Mouse (Mus musculus): ENCODE measurements at regions not wholly inside any gene's neighbourhood (a gene's known extent, or its start where the extent isn't known, plus 50 kb on each side); places are given as distances from the start of the nearest gene placed in this dataset.
A peak's percentile ranks its signal among the peaks of the same experiment; 100 is the strongest.

DNA sequence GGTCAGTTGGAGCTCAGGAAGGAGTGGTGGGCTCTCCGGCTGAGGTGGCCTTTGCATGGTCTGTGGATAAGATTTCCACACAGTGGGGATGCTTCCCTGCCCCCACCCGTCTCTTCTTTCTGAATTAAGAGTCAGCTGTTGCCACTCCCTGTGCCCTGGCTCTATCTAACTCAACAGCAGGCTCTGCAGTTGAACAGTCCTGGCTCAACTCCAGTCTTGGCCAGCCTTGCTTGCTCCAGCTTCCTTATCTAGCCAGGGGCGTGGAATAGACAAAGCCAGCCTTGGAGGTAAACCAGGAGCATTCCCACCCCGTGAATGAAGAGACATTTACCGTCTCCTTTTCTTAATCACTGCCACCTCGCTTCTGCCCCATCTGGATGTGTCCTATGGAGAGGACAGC, 89.7 kb downstream of the Mn1 start:
- no peak overlapping the region for H3K9ac ChIP-seq
- H3K27ac ChIP-seq: peak overlapping the region; percentile 61
- H3K4me1 ChIP-seq (replicated peaks): peaks cover 51% of the 10 kb centered on the region
- H3K9me3 ChIP-seq (replicated peaks): no peaks in the 10 kb centered on the region
- 19% methylated on average over 6 of the region's 6 CpGs for WGBS
- H3K36me3 ChIP-seq: no peaks in the 10 kb centered on the region
- peak; percentile 79 for ATAC-seq (replicated peaks; ENCODE audit: insufficient number of reproducible peaks, insufficient read depth, low FRiP score, low read depth)
- peaks cover 18% of the 10 kb centered on the region; the same call in 1 of the 2 replicates for H3K27me3 ChIP-seq
- H3K4me3 ChIP-seq: no peak overlapping the region
- H3K4me2 ChIP-seq: peak overlapping the region; percentile 14

DNA sequence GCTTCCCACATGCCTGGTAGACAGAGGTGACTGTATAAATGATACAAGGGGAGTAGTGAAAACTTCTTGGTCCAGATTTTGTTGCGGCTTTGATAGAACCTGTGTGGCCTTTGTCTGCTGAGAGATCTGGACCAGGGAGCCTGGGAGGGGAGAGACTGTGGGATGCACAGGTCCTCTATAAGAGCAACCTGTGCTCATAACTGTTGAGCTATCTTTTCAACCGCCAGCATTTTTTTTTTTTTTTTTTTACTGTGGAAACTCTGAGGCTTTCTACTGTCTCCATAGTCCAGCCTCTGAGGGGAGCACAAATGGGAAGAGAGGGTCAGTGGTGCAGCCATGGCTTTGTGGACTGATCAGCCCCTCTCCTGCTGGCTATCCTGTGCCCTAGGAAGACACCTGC, 90.2 kb downstream of the Mn1 start:
- no peak overlapping the region for H3K9ac ChIP-seq
- no peaks in the 10 kb centered on the region for H3K36me3 ChIP-seq
- H3K27me3 ChIP-seq: peaks cover 13% of the 10 kb centered on the region; the same call in 1 of the 2 replicates
- ATAC-seq (replicated peaks; ENCODE audit: insufficient number of reproducible peaks, insufficient read depth, low FRiP score, low read depth): no peak
- H3K4me2 ChIP-seq: no peak overlapping the region
- H3K27ac ChIP-seq: peak overlapping the region; percentile 61
- no peak overlapping the region for H3K4me3 ChIP-seq
- peaks cover 53% of the 10 kb centered on the region for H3K4me1 ChIP-seq (replicated peaks)
- 77% methylated on average over 2 of the region's 2 CpGs for WGBS
- H3K9me3 ChIP-seq (replicated peaks): no peaks in the 10 kb centered on the region

DNA sequence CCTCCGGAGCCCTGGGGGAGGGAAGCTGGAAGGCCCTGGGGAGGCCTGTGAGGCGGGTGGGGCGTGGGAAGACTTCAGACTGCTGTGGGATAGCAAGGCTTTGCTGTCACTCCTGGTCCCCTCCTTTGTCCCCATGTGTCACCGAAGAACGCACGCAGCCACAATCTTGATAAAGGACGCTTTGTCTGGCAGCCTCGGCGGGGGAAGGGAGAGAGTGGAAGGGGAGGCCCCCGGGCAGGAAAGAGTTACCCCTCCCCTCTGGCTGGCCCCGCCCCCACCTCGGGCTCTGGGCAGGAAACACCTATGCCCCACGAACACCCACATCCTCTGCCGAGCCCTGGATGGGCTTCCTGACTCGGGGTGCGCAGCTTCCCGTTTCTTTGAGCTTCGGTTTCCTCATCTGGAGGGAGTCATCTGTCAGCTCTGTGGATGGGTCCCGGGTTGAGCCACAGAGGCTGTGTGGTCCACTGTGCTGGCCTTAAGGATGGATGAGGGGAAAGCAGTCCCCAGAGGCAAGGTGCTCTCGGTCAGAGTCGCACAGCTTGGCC, 91.9 kb downstream of the Mn1 start:
- peak overlapping the region; percentile 71 for H3K27ac ChIP-seq
- ATAC-seq (replicated peaks; ENCODE audit: insufficient number of reproducible peaks, insufficient read depth, low FRiP score, low read depth): peak; percentile 53
- H3K4me2 ChIP-seq: peak overlapping the region; percentile 53
- WGBS: 2% methylated on average over 21 of the region's 21 CpGs
- H3K27me3 ChIP-seq: peaks cover 11% of the 10 kb centered on the region; the same call in 1 of the 2 replicates
- peaks cover 64% of the 10 kb centered on the region for H3K4me1 ChIP-seq (replicated peaks)
- no peaks in the 10 kb centered on the region for H3K36me3 ChIP-seq
- H3K9me3 ChIP-seq (replicated peaks): no peaks in the 10 kb centered on the region
- peak overlapping the region; percentile 5; the same call in 1 of the 2 replicates for H3K9ac ChIP-seq
- peak overlapping the region; percentile 21 for H3K4me3 ChIP-seq

DNA sequence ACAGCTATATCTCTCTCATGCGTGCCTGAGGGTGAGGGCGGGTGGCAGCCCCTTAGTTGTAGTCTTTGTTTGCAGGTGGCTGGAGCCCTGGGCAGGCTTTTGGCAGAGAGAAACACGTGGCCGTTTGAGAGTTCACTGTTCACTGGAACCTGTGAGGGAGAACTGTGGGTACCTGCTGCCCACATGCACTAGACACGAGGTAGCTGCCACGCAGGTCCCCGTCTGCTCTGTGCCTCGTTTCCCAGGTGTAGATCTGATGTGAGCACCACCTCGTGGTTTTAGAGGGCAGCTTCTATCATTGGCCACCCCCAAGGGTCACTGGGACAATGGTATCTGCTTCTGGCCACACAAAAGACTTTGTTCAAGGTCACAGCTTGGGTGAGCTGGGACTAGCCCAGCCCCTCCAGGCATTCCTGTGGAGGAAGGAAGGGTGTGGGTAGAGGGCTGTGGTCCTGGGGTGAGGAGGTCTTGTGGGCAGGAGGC, 92.5 kb downstream of the Mn1 start:
- peak overlapping the region; percentile 71 for H3K27ac ChIP-seq
- 0 out of 2 replicates have a peak overlapping the region, but pooled peaks have one; percentile 5 for H3K9ac ChIP-seq
- H3K9me3 ChIP-seq (replicated peaks): no peaks in the 10 kb centered on the region
- peaks cover 68% of the 10 kb centered on the region for H3K4me1 ChIP-seq (replicated peaks)
- WGBS: 11% methylated on average over 9 of the region's 9 CpGs
- peak overlapping the region; percentile 53 for H3K4me2 ChIP-seq
- H3K36me3 ChIP-seq: no peaks in the 10 kb centered on the region
- H3K4me3 ChIP-seq: peak overlapping the region; percentile 21
- no peak for ATAC-seq (replicated peaks; ENCODE audit: insufficient number of reproducible peaks, insufficient read depth, low FRiP score, low read depth)
- peaks cover 11% of the 10 kb centered on the region; the same call in 1 of the 2 replicates for H3K27me3 ChIP-seq

DNA sequence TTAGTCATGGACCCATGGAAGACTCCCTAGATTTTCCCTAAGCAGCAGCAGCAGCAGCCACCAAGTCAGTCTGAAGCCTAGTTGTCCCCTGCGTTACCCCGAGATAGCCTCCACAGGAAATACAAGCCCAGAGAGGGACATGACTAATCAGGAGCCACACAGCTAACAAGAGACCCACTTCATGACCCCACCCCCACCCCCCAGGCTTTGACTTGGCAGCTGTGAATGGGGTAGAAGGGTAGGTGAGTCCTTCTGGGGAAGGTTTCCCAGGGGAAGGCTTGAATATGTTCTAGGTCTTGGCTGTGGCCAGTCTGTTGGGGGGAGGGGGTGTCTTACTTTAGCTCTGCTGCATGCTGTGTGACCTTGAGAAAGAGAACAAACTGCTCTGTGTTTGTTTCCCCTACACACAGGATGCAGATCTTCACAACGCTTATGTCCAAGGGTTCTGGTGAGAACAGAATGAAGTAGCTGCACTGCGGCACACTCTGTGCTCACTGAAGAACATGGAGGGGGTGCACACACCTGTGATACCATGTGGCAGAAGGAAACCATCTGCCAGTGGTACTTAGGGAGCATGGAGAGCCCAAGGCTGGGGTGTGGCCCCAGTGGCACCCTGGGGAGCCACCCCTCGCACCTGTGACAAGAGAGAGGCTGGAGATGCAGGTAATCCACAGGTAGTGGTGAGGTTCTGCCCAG, 93.2 kb downstream of the Mn1 start:
- Histone ChIP-seq H3K4me1 (replicated peaks) (peaks cover 68% of the 10 kb centered on the region), H3K9me3 (replicated peaks) (no peaks in the 10 kb centered on the region), H3K4me3 (no peak overlapping the region), H3K4me2 (no peak overlapping the region), H3K27ac (peak overlapping the region; percentile 71; the same call in 1 of the 2 replicates), H3K27me3 (peaks cover 11% of the 10 kb centered on the region; the same call in 1 of the 2 replicates), H3K36me3 (no peaks in the 10 kb centered on the region), H3K9ac (no peak overlapping the region)
- ATAC-seq (replicated peaks; ENCODE audit: insufficient number of reproducible peaks, insufficient read depth, low FRiP score, low read depth): no peak
- WGBS: 68% methylated on average over 5 of the region's 5 CpGs

DNA sequence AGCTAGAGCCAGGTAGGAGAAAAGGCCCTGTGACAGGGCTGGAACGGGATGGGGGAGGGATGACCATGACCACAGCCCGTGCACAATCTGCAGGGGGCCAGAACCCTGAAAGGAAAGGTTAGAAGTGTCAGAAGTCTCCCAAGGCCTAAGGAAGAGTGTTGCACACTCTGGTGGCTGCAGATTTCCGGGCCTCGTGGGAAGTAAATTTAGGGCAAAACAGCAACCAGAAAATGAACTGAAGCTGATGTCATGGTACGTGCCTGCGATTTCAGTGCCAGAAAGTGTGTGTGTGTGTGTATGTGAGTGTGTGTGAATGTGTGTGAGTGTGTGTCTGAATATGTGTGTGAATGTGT, 93.7 kb downstream of the Mn1 start:
- no peak overlapping the region for H3K4me3 ChIP-seq
- whole genome bisulfite sequencing: 70% methylated on average over 6 of the region's 6 CpGs
- no peak overlapping the region for H3K4me2 ChIP-seq
- 0 out of 2 replicates have a peak overlapping the region, but pooled peaks have one; percentile 71 for H3K27ac ChIP-seq
- no peak overlapping the region for H3K9ac ChIP-seq
- no peak for ATAC-seq (replicated peaks; ENCODE audit: insufficient number of reproducible peaks, insufficient read depth, low FRiP score, low read depth)
- H3K27me3 ChIP-seq: peaks cover 11% of the 10 kb centered on the region; the same call in 1 of the 2 replicates
- no peaks in the 10 kb centered on the region for H3K9me3 ChIP-seq (replicated peaks)
- H3K36me3 ChIP-seq: no peaks in the 10 kb centered on the region
- peaks cover 66% of the 10 kb centered on the region for H3K4me1 ChIP-seq (replicated peaks)

DNA sequence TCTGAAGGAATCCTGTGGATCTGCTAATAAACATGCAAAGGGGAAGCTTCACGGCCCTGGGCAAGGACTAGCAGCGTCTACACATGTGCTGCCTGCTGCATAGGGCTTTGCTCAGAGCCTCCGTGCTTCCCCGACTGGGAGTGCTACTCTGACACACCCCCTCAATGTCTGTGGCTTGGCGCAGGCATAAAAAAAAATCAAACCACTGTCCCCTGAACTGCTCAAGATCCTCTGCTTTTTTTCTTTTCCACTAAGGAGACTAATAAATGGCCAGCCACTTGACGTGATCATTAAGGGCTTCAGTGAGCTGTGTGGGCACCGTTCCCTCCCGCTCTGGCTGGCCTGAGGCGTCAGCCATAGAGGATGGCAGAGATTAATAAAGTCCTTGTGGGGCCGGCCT, 94.8 kb downstream of the Mn1 start:
- Histone ChIP-seq H3K27me3 (peaks cover 11% of the 10 kb centered on the region; the same call in 1 of the 2 replicates), H3K27ac (no peak overlapping the region), H3K4me3 (no peak overlapping the region), H3K36me3 (no peaks in the 10 kb centered on the region), H3K9ac (peak overlapping the region; percentile 3; the same call in 1 of the 2 replicates), H3K9me3 (replicated peaks) (no peaks in the 10 kb centered on the region), H3K4me1 (replicated peaks) (peaks cover 55% of the 10 kb centered on the region), H3K4me2 (no peak overlapping the region)
- 33% methylated on average over 10 of the region's 10 CpGs for WGBS
- ATAC-seq (replicated peaks; ENCODE audit: insufficient number of reproducible peaks, insufficient read depth, low FRiP score, low read depth): no peak

DNA sequence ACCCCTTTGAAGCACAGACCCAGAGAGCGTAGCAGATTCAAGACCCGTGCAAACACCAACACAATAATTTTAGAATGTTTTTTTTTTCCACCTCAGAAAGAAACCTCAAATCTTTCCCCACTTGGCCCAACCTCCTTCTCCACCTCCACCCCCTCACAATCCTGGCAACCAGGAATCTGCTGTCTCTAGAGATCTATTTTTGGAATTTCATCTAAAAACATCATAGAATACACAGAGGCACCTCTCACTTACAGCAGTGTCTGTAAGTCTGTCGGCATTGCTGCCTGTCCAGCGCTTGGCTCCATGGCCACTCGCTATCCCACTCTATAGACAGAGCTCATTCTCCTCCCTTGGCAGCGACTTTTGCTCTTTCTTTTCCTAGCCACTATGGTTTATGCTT, 96.8 kb downstream of the Mn1 start:
- Histone ChIP-seq H3K4me3 (no peak overlapping the region), H3K27ac (no peak overlapping the region), H3K4me2 (no peak overlapping the region), H3K9me3 (replicated peaks) (no peaks in the 10 kb centered on the region), H3K27me3 (peaks cover 8% of the 10 kb centered on the region; the same call in 1 of the 2 replicates), H3K4me1 (replicated peaks) (peaks cover 43% of the 10 kb centered on the region), H3K36me3 (no peaks in the 10 kb centered on the region), H3K9ac (no peak overlapping the region)
- no peak for ATAC-seq (replicated peaks; ENCODE audit: insufficient number of reproducible peaks, insufficient read depth, low FRiP score, low read depth)
- WGBS: 58% methylated on average over 6 of the region's 6 CpGs

DNA sequence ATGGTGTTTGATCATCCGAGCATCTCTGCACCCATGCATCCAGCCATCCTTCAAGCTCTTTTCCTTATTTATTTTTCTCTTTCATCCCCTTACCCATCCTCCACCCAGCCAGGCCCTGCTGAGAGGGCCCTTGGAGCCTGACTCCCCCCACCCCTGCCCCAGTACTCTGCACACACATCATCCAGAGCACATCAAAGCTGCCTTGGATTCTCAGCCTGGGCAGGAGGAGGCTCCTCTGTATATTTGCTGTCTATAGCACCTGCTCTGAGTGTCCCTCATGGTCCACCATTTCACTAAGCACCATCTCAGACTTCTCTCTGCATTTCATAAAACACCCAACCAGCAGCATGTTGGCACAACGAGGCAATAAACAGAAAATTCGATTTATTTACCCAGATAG, 101.9 kb downstream of the Mn1 start:
- peaks cover 23% of the 10 kb centered on the region for H3K4me1 ChIP-seq (replicated peaks)
- no peak overlapping the region for H3K27ac ChIP-seq
- no peak for ATAC-seq (replicated peaks; ENCODE audit: insufficient number of reproducible peaks, insufficient read depth, low FRiP score, low read depth)
- H3K9ac ChIP-seq: no peak overlapping the region
- no peaks in the 10 kb centered on the region for H3K36me3 ChIP-seq
- H3K4me2 ChIP-seq: no peak overlapping the region
- H3K27me3 ChIP-seq: no peaks in the 10 kb centered on the region
- H3K9me3 ChIP-seq (replicated peaks): no peaks in the 10 kb centered on the region
- no peak overlapping the region for H3K4me3 ChIP-seq
- 53% methylated on average over 3 of the region's 3 CpGs for WGBS

DNA sequence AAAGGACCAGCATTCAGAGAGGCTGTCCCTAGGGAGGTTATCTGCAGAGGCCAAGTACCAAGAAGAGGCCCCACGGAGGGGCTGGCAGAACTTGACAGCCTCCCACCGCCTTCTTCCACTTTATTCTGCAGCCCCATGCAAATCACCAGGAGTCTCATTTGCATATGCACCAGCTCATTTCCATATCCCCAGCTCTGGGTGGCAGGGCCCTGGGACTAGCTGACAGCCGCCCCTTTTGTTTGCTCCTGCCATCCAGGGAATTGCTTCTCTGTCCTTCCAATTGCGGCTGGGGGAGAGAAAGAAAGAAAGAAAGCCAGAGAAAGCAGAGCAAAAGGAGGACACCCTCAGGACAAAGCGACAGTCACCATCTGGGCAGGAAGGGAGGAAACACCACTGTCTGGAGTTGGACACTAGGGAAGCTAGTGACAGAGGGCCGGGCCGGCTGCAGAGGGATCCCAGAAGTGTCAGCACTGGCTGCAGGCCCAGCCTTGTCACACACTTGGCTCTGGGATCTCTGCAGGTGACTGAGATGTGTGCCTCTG, 102.4 kb downstream of the Mn1 start:
- Histone ChIP-seq H3K4me2 (no peak overlapping the region), H3K9ac (no peak overlapping the region), H3K27ac (peak overlapping the region; percentile 50), H3K36me3 (no peaks in the 10 kb centered on the region), H3K27me3 (no peaks in the 10 kb centered on the region), H3K9me3 (replicated peaks) (no peaks in the 10 kb centered on the region), H3K4me1 (replicated peaks) (peaks cover 19% of the 10 kb centered on the region), H3K4me3 (no peak overlapping the region)
- ATAC-seq (replicated peaks; ENCODE audit: insufficient number of reproducible peaks, insufficient read depth, low FRiP score, low read depth): no peak
- 20% methylated on average over 7 of the region's 7 CpGs for WGBS

DNA sequence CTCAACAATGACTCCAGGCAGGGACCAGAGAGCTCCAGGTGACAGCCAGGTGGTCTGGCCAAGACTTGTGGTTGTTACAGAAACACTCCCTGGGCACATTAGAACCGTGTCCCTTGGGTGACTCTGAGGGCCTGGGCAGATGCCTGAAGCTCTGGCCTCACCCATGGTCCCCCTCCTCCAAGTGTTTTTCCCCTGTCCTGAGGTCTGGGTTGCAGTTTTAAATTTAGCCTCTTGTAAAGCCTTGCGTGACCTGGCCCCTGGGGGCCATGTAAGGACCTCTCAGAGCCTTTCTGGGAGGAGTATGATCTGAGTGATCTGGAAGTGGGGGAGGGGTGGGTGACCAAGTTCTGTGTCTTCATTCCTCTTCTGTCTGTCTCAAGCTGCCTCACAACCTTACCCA, 104.7 kb downstream of the Mn1 start:
- no peak for ATAC-seq (replicated peaks; ENCODE audit: insufficient number of reproducible peaks, insufficient read depth, low FRiP score, low read depth)
- WGBS: 57% methylated on average over 2 of the region's 2 CpGs
- no peak overlapping the region for H3K9ac ChIP-seq
- no peaks in the 10 kb centered on the region for H3K36me3 ChIP-seq
- H3K9me3 ChIP-seq (replicated peaks): no peaks in the 10 kb centered on the region
- 0 out of 2 replicates have a peak, but pooled peaks cover 8% of the 10 kb centered on the region for H3K27me3 ChIP-seq
- no peak overlapping the region for H3K27ac ChIP-seq
- peaks cover 19% of the 10 kb centered on the region for H3K4me1 ChIP-seq (replicated peaks)
- H3K4me3 ChIP-seq: no peak overlapping the region
- no peak overlapping the region for H3K4me2 ChIP-seq

All from heart, embryonic 15.5 days (tissue).